Mouse (Mus musculus) megakaryocyte-erythroid progenitor cell, adult 5 weeks (primary cell): ENCODE results near the gene Ces1h. TPM values are rescaled to one million over a fixed set of nuclear protein-coding genes. Genes with fewer than 3 reads are reported as not detected.

ENCODE experiments used
- polyA plus RNA-seq: library from polyadenylated mRNA; stranded (reverse); fragments of >175 nt; gene quantifications from 2 replicates; pipeline ENCODE4 v1.2.3, GENCODE M21; 2012

Gene Ces1h
- not detected in 2 replicates for polyA plus RNA-seq

DNA sequence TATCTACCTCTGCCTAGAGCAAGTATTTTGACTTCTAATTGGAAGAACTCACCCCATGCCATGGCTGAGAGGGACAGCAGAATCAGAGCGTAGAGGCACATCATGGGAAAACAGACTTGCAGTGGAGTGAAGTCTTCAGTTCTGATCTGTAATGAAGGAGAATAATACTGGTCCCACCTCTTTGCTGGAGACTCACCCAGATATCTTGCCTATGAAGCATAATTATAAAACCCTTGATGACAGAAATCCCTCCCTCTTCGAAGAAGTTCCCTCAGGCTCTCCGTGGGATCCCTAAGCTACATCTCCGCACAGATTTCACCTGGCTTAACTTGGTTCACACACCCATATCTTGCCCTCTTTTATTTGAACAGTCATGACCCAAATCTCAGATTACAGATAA, at the start of gene Ces1h:
TSS of gene Ces1h (minus strand) at position 101 of the 400 bp plus-strand sequence.

DNA sequence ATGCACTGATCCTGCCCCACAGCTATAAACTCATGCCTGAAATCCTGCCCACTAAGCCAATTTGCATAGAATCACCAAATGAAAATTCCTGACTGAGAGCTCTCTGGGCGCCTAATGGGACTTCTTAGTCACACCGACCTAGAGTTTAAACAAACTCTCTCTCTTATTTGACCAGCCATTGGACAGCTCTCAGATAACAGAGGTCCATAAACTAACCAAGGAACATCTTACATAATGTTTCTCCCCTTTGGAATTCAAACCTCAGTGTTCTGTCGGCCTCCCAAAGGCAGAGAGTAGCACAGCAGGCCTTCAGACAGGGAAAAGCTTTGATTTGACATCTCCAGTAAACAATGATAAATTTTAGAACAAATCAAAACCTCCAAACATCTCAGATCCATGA, 42.3 kb downstream of the Ces1h start, which contains the start of gene Ces1g:
TSS of gene Ces1g (minus strand) at position 102 of the 400 bp plus-strand sequence.

Other genes with a start within 250 kb of the Ces1h start
- gene Ces1c, start 248.4 kb downstream of the Ces1h start, polyA plus RNA-seq = not detected in 2 replicates
- 0.08 TPM in 1 of 2 replicates, not detected in the other for gene Ces1d, start 181.9 kb downstream of the Ces1h start, polyA plus RNA-seq
- not detected in 2 replicates for gene Ces1e, start 150.1 kb downstream of the Ces1h start, polyA plus RNA-seq
- not detected in 2 replicates for gene Ces1f, start 100.0 kb downstream of the Ces1h start, polyA plus RNA-seq
- gene Ces1g, start 42.4 kb downstream of the Ces1h start, polyA plus RNA-seq = not detected in 2 replicates
- gene Ces5a, start 156.1 kb upstream of the Ces1h start, polyA plus RNA-seq = not detected in 2 replicates